Mouse (Mus musculus) cerebellum, adult 2 months (tissue): ENCODE measurements at regions not wholly inside any gene's neighbourhood (a gene's known extent, or its start where the extent isn't known, plus 50 kb on each side); places are given as distances from the start of the nearest gene placed in this dataset.

Source experiments
- DNase-seq, 2 experiments: peaks; one replicate each; pipeline ENCODE4 v3.0.0; 2021
- H3K27ac ChIP-seq: fragments of 200-500 bp; 2 replicates; pipeline ENCODE4 v1.5.1; 2012; ENCODE audit warnings: low read length, control low read depth, inconsistent platforms; ENCODE audit not compliant: insufficient read depth
- H3K27me3 ChIP-seq: fragments of 200-500 bp; 2 replicates; pipeline ENCODE4 v1.6.1; 2012; ENCODE audit warnings: inconsistent platforms, mild to moderate bottlenecking, low read length, moderate library complexity; ENCODE audit not compliant: control insufficient read depth, insufficient read depth
- H3K4me1 ChIP-seq: fragments of 200-500 bp; 2 replicates; pipeline ENCODE4 v1.6.1; 2011; ENCODE audit warnings: low read length; ENCODE audit not compliant: control insufficient read depth, insufficient read depth
- H3K4me3 ChIP-seq: fragments of 200-500 bp; replicated peaks from 2 replicates; pipeline ENCODE3; 2011; ENCODE audit warnings: mild to moderate bottlenecking, low read depth, low read length, control low read depth; ENCODE audit not compliant: insufficient read depth
- CTCF ChIP-seq: fragments of 200-500 bp; IDR thresholded peaks from 2 replicates; pipeline ENCODE4 v1.5.1; 2011; ENCODE audit warnings: low read depth, mild to moderate bottlenecking, control low read depth, low read length, moderate library complexity, borderline replicate concordance; ENCODE audit not compliant: insufficient read depth
- POLR2A ChIP-seq: fragments of 200-500 bp; IDR thresholded peaks from 2 replicates; pipeline ENCODE4 v1.6.1; 2011; ENCODE audit warnings: low read length, control low read depth, borderline replicate concordance; ENCODE audit not compliant: insufficient read depth
- WGBS: fragments of 180-500 bp; shearing (Covaris S2); methylation state at CpG from one replicate; pipeline ENCODE4 v1.1.7; 2018; 5-methylcytosine and 5-hydroxymethylcytosine counted together

- 33% methylated on average over 3 of the region's 3 CpGs for WGBS
- no peak overlapping the region for H3K4me3 ChIP-seq
- no peak for DNase-seq
- H3K27me3 ChIP-seq = no peaks in the 10 kb centered on the region
- TF ChIP-seq POLR2A = no peak
- no peak for TF ChIP-seq CTCF
- no peak overlapping the region for H3K27ac ChIP-seq
- H3K4me1 ChIP-seq = no peaks in the 10 kb centered on the region
These were observed 824.1 kb downstream of the Kcnj2 start for GRCm38 (mm10) chr11:111890026-111890425.

- Histone ChIP-seq H3K27ac (no peak overlapping the region), H3K4me3 (no peak overlapping the region), H3K27me3 (no peaks in the 10 kb centered on the region), H3K4me1 (no peaks in the 10 kb centered on the region)
- no peak for TF ChIP-seq CTCF
- TF ChIP-seq POLR2A = no peak
- WGBS = 17% methylated on average over 8 of the region's 8 CpGs
- no peak for DNase-seq
These were observed 827.9 kb downstream of the Kcnj2 start for GRCm38 (mm10) chr11:111893861-111894260.

GRCm38 (mm10) chr11:111895221-111896200, 829.5 kb downstream of the Kcnj2 start:
- no peak overlapping the region for H3K4me3 ChIP-seq
- H3K27me3 ChIP-seq = no peaks in the 10 kb centered on the region
- H3K4me1 ChIP-seq = no peaks in the 10 kb centered on the region
- no peak for TF ChIP-seq CTCF
- TF ChIP-seq POLR2A = no peak
- DNase-seq = no peak
- H3K27ac ChIP-seq = no peak overlapping the region
- WGBS = 76% methylated on average over 4 of the region's 4 CpGs

- H3K4me1 ChIP-seq = no peaks in the 10 kb centered on the region
- no peak for TF ChIP-seq POLR2A
- no peak for TF ChIP-seq CTCF
- no peak overlapping the region for H3K27ac ChIP-seq
- no peak overlapping the region for H3K4me3 ChIP-seq
- no peaks in the 10 kb centered on the region for H3K27me3 ChIP-seq
- WGBS = 89% methylated on average over 6 of the region's 6 CpGs
- no peak for DNase-seq
These were observed 831.0 kb downstream of the Kcnj2 start for GRCm38 (mm10) chr11:111897001-111897400.

- Histone ChIP-seq H3K4me3 (no peak overlapping the region), H3K27ac (no peak overlapping the region), H3K27me3 (no peaks in the 10 kb centered on the region), H3K4me1 (no peaks in the 10 kb centered on the region)
- DNase-seq = no peak
- no peak for TF ChIP-seq CTCF
- no peak for TF ChIP-seq POLR2A
- 73% methylated on average over 4 of the region's 4 CpGs for WGBS
These were observed 838.1 kb downstream of the Kcnj2 start for GRCm38 (mm10) chr11:111904086-111904485.

GRCm38 (mm10) chr11:111913891-111914290, 847.9 kb downstream of the Kcnj2 start:
- DNase-seq = no peak
- H3K4me3 ChIP-seq = no peak overlapping the region
- no peak overlapping the region for H3K27ac ChIP-seq
- no peaks in the 10 kb centered on the region for H3K4me1 ChIP-seq
- no peaks in the 10 kb centered on the region for H3K27me3 ChIP-seq
- no peak for TF ChIP-seq POLR2A
- no peak for TF ChIP-seq CTCF
- 83% methylated on average over 8 of the region's 8 CpGs for WGBS

- Histone ChIP-seq H3K27me3 (no peaks in the 10 kb centered on the region), H3K27ac (no peak overlapping the region), H3K4me3 (no peak overlapping the region), H3K4me1 (no peaks in the 10 kb centered on the region)
- 96% methylated on average over 1 of the region's 1 CpGs for whole genome bisulfite sequencing
- TF ChIP-seq CTCF = no peak
- no peak for TF ChIP-seq POLR2A
- DNase-seq = no peak
These were observed 855.7 kb upstream of the Sox9 start for GRCm38 (mm10) chr11:111926336-111926735.

GRCm38 (mm10) chr11:111929366-111929765, 852.7 kb upstream of the Sox9 start:
- no peak for DNase-seq
- TF ChIP-seq CTCF = no peak
- no peaks in the 10 kb centered on the region for H3K27me3 ChIP-seq
- H3K27ac ChIP-seq = no peak overlapping the region
- H3K4me3 ChIP-seq = no peak overlapping the region
- WGBS = 33% methylated on average over 10 of the region's 10 CpGs
- no peaks in the 10 kb centered on the region for H3K4me1 ChIP-seq
